Mouse (Mus musculus): ENCODE measurements around the gene Zfp825.
"Not testable (repeated sequence)": the region's sequence is repeated elsewhere in the genome, so short reads cannot be mapped to it uniquely, and the experiment has no call there.

Gene Zfp825

DNA sequence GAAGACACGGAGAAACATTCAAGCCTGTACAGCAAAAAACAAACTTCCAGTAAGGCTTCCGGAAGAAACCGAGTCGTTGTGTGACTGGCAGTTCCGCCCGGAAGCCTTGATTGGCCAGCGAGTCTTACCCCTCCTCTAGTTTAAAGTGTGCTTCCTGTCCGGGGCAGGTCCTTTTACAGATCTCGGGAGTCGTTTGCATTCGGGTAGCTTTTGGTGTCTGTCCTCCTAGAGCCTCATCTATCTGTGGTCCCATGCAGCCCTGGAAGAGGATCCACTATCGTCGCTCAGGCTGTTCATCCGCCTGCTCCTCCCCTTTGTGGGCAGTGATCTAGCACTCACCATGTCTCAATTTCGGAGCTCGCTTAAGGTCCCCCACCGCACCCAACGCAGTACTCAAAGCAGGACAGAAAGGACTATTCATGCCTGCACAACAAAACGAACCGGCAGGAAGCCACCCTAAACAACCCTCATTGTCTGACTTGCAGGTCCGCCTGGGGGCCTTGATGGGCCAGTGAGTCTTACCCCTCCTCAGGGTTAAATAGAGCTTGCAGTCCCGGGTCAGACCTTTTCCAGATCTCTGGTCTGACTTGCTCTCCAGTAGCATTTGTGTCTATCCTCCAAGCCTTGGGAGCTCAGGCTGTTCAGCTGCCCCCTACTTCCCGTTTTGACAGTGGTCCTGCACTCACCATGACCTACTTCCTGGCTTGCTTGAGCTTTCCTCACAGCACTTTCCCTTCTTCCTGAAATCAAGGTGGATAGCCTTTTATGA lies at the start of gene Zfp825:
Gene Zfp825, minus strand, starts transcription at position 82 of the 769 bp plus-strand sequence.
- DNase-seq: peak; percentile 86

DNA sequence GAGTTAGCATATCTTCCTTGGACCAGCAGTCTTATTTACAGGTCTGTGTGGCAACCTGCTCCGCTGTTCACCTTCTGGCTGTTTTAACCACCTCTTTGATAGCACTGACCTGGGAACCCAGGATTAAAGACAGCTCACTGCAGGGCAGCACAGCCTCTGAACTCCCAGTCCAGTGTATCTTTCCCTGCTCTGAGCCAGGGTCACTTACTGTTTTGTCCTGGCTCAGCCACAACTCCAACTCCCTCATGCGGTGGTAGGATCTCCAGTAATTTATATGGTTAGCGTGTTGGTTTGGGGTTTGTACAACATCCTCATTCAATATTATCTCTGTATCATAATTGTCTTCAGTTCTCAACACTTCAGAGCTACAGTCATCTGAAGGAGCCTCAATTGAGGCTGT lies 41.6 kb upstream of the Zfp825 start:
- not testable (repeated sequence) for DNase-seq

DNA sequence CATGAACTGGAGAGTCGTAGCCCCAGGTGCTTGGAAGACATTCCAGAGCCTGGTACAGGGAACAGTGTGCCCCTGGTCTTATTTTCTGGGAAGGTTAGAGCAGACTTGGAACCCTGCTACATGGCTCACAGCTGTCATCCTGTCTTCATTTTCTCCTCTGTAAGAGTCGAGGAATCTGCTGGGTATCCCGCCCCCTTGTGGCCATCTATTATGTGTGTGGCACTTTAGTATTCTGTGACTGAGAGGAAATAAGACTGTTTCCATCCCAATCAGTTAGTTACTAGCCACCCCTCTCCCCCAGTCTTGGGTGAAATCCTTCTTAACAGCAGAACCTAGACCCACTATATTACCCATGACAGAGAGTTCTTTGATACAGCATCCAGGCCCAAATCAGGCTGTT lies 41.1 kb upstream of the Zfp825 start:
- peak; percentile 59 for DNase-seq

DNA sequence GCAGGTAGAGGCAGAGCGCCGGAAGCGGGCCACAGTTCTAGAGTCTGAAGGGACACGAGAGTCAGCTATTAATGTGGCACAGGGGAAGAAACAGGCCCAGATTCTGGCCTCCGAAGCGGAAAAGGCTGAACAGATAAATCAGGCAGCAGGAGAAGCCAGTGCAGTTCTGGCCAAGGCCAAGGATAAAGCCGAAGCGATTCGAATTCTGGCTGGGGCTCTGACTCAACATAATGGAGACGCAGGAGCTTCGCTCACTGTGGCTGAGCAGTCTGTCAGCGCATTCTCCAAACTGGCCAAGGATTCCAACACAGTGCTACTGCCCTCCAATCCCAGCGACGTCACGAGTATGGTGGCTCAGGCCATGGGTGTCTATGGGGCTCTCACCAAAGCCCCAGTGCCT lies 40.3 kb upstream of the Zfp825 start:
- no peak for DNase-seq

DNA sequence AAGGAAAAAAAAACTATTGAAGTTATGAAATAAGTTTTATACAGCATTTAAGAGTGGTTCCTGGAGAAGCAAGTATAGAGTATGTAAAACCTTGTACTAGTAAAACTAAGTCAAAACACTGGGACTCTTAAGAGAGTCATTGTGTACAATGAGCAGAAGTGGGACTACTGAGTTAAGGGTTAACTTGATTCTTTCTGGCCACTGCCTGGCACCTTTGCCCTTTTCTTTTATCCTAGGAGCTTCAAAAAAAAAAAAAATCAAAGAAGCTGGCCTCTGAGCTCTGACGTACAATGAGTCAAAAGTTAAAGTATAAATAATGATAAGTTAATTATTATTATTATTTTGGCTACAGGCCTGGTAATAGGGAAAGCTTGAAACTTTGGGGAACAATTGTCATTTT lies 37.5 kb upstream of the Zfp825 start:
- DNase-seq: not testable (repeated sequence)

DNA sequence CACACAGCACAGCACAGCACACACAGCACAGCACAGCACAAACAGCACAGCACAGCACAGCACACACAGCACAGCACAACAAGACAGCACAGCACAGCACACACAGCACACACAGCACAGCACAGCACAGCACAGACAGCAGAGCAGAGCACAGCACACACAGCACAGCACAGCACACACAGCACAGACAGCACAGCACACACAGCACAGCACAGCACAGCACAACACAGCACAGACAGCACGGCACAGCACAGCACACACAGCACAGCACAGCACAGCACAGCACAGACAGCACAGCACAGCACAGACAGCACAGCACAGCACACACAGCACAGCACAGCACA lies 35.6 kb upstream of the Zfp825 start:
- DNase-seq: not testable (repeated sequence)

DNA sequence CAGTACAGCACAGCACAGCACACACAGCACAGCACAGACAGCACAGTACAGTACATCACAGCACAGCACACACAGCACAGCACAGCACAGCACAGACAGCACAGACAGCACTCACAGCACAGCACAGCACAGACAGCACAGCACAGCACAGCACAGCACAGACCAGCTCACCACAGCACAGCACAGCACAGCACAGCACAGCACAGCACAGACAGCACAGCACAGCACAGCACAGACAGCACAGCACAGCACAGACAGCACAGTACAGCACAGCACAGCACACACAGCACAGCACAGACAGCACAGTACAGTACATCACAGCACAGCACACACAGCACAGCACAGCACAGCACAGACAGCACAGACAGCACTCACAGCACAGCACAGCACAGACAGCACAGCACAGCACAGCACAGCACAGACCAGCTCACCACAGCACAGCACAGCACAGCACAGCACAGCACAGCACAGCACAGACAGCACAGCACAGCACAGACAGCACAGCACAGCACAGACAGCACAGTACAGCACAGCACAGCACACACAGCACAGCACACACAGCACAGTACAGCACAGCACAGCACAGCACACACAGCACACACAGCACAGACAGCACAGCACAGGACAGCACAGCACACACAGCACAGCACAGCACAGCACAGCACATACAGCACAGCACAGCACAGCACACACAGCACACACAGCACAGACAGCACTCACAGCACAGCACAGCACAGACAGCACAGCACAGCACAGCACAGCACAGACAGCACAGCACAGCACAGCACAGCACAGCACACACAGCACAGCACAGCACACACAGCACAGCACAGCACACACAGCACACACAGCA lies 35.0 kb upstream of the Zfp825 start:
- not testable (repeated sequence) for DNase-seq

DNA sequence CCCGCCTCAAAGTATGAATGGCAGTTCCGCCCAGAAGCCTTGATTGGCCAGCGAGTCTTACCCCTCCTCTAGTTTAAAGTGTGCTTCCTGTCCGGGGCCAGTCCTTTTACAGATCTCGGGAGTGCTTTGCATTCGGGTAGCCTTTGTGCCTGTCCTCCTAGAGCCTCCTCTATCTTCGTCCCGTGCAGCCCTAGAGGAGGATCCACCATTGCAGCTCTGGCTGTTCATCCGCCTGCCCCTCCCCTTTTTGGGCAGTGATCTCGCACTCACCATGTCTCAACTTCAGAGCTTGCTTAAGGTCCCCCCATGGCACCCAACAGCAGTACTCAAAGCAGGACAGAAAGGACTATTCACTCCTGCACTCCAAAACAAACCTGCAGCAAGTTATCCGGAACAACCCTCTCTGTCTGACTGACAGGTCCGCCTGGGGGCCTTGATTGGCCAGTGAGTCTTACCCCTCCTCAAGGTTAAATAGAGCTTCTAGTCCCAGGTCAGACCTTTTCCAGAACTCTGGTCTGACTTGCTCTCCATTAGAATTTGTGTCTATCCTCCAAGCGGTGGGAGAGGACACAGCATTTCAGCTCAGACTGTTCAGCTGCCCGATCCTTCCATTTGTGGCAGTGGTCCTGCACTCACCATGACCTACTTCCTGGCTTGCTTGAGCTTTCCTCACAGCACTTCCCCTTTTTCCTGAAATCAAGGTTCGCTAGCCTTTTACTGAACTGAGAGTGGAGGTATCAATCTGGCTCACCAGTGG lies 28.9 kb upstream of the Zfp825 start:
- DNase-seq: peak; percentile 89

DNA sequence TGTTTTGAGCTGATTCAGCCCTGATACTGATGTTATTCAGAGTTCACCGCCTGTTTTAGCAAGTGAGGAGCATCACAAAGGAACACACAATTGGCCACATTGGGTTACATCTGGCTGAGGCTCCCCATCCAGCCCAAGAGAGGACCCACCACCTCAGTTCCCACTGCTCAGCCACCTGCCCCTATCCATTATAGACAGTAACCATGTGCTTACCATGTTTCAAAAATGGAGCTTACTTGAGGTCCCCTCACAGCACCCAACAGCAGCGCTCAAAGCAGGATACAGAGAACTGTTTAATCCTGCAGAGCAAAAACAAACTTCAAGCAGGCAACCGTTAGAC lies 28.3 kb upstream of the Zfp825 start:
- DNase-seq: not testable (repeated sequence)

DNA sequence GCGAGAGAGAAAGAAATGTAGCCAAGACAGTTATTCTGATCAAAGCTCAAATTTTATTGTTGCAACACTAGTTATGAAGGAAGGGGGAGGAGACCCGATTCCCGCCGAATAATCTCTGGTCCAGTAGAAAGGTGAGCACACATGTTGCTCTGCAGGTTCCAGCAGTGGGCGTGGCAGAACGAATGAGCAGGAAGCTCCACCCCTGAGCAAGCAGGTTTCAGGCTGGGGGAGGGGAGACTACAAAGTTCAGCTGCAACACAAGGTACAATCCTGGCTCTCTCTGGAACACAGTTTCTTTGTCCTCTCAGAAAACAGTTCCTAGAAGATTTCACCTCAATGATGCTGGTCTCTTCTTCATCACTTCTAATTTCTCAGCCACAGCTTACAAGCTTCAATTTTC lies 14.2 kb upstream of the Zfp825 start:
- DNase-seq: not testable (repeated sequence)

DNA sequence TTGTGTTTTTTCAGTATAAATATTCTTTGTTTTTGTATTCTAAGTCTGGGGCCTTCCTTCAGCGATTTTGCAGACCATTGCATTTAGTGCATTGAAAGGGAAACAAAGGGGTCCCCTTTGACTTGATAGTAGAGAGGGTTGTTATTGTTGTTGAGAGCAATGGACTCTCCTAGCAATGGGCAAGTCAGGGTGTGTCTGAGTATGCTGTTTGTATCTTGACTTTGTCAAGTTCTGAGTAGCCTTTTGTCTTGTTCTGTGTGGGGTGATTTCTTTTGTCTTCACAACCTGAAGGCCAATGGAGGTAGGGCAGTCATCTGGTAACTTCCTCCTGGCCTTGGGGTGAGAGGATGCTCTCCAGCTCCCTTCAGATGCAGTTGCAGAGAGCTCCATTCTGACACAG lies 9.1 kb upstream of the Zfp825 start:
- not testable (repeated sequence) for DNase-seq

DNA sequence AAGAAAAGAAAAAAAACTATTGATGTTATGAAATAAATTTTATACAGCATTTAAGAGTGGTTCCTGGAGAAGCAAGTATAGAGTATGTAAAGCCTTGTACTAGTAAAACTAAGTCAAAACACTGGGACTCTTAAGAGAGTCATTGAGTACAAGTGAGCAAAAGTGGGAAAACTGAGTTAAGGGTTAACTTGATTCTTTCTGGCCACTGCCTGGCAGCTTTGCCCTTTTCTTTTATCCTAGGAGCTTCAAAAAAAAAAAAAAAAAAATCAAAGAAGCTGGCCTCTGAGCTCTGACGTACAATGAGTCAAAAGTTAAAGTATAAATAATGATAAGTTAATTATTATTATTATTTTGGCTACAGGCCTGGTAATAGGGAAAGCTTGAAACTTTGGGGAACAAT lies 5.9 kb upstream of the Zfp825 start:
- DNase-seq: not testable (repeated sequence)

DNA sequence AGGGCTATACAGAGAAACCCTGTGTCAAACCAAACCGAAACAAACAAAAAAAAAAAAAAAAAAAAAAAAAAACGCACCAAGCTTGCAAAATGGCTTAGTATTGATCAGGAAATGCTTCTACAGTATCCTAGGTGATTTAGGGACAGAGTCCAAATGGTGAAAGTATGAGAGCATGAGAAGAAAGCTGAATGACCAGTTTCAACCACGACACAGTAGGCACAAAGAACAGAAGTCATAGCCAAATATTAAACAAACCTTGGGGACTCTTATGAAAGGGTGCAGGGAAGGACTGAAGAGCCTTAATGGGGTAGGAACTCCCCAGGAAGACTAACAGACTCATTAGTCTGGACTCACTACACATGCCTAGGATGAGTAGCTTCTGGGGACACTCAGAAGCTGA lies 9.5 kb downstream of the Zfp825 start:
- DNase-seq: not testable (repeated sequence)

DNA sequence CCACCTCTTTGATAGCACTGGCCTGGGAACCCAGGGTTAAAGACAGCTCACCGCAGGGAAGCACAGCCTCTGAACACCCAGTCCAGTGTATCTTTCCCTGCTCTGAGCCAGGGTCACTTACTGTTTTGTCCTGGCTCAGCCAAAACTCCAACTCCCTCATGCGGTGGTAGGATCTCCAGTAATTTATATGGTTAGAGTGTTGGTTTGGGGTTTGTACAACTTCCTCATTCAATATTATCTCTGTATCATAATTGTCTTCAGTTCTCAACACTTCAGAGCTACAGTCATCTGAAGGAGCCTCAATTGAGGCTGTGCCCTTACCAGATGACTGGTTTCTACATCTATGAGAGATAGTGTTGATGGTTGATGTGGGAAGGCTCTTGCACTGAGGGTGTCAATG lies 22.3 kb downstream of the Zfp825 start:
- not testable (repeated sequence) for DNase-seq

DNA sequence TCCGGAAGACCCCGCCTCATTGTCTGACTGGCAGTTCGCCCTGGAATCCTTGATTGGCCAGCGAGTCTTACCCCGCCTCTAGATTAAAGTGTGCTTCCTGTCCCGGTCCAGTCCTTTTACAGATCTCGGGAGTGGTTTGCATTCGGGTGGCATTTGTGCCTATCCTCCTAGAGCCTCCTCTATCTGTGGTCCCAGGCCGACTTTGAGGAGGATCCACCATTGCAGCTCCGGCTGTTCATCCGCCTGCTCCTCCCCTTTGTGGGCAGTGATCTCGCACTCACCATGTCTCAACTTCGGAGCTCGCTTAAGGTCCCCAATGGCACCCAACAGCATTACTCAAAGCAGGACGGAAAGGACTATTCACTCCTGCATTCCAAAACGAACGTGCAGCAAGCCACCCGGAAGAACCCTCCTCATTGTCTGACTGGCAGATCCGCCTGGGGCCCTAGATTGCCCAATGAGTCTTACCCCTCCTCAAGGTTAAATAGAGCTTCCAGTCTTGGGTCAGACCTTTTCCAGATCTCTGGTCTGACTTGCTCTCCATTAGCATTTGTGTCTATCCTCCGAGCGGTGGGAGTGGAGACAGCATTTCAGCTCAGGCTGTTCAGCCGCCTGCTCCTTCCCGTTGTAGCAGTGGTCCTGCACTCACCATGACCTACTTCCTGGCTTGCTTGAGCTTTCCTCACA lies 30.9 kb downstream of the Zfp825 start:
- peak; percentile 87 for DNase-seq

DNA sequence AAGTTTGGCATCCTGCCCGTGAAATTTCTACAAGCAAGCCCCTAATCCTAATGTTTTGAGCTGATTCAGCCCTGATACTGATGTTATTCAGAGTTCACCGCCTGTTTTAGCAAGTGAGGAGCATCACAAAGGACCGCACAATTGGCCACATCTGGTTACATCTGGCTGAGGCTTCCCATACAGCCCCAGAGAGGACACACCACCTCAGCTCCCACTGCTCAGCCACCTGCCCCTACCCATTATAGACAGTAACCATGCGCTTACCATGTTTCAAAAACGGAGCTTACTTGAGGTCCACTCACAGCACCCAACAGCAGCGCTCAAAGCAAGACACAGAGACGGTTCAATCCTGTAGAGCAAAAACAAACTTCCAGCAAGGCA lies 31.5 kb downstream of the Zfp825 start:
- DNase-seq: not testable (repeated sequence)

DNA sequence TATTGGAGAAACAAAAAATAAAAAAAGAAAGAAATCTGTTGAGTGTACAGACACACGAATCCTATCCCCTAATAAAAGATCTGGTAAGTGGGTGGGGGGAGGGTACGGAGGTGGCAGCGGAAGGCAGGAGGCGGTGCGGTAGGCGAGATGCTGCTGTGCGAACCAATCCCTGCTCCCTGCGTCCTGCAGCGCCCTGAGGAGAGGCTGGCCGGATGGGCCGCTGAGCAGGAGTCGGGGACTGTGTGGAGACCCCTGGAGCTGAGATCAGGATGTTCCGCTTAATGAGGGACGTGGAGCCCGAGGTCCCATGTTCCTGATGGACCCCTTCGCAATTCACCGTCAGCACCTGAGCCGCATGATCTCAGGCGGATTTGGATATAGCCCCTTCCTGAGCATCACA lies 53.9 kb downstream of the Zfp825 start:
- no peak for DNase-seq

All from kidney, postnatal 14 days (tissue).